Mouse (Mus musculus) gonadal fat pad, adult 2 months (tissue): ENCODE results near the gene Klhl18. TPM values are rescaled to one million over a fixed set of nuclear protein-coding genes. Genes with fewer than 3 reads are reported as not detected.
"Not testable (repeated sequence)": the region's sequence is repeated elsewhere in the genome, so short reads cannot be mapped to it uniquely, and the experiment has no call there.

Experiments
- DNase-seq: peaks from one replicate; pipeline ENCODE4 v3.0.0-alpha.2; 2012; ENCODE audit warnings: low read depth
- polyA plus RNA-seq: library from polyadenylated mRNA; depleted of rRNA; stranded (reverse); fragments of >200 nt; gene quantifications from 2 replicates; pipeline ENCODE4 v1.2.3, GENCODE M21; 2012

Gene Klhl18
- polyA plus RNA-seq, 1 experiment, result 14.7 TPM

DNA sequence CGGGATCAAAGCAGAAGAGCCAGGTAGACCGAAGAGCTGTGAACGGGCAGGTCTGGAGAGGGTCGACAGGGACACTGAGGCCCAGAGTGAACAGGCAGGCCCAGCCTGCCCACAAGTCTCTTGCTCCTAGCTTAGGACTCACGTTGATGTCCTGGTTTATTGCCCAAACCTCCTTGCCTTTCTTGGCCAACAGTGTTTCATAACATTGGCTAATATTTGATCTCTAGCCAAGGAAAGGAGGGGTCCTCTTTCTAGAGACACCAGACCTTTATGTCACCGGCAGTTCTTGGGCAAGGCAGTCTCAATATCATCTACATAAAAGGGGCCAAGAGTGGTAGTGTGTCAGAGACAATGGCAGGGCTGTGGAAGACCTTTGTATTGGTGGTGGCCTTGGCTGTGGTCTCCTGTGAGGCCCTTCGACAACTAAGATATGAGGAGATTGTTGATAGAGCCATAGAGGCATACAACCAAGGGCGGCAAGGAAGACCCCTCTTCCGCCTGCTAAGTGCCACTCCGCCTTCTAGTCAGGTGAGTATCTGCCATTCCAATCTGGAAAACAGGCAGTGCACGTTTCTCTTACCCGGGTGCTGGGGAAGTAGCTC is 56.9 kb downstream of the Klhl18 start, which contains the start of gene Ngp:
Ngp (plus strand) TSS at position 237 of the 602 bp plus-strand sequence.
- DNase-seq, result no peak

GRCm38 (mm10) chr9:110413785-110414184 is 62.7 kb downstream of the Klhl18 start:
- DNase-seq, result no peak

GRCm38 (mm10) chr9:110412926-110413325 is 63.6 kb downstream of the Klhl18 start:
- DNase-seq, result no peak

DNA sequence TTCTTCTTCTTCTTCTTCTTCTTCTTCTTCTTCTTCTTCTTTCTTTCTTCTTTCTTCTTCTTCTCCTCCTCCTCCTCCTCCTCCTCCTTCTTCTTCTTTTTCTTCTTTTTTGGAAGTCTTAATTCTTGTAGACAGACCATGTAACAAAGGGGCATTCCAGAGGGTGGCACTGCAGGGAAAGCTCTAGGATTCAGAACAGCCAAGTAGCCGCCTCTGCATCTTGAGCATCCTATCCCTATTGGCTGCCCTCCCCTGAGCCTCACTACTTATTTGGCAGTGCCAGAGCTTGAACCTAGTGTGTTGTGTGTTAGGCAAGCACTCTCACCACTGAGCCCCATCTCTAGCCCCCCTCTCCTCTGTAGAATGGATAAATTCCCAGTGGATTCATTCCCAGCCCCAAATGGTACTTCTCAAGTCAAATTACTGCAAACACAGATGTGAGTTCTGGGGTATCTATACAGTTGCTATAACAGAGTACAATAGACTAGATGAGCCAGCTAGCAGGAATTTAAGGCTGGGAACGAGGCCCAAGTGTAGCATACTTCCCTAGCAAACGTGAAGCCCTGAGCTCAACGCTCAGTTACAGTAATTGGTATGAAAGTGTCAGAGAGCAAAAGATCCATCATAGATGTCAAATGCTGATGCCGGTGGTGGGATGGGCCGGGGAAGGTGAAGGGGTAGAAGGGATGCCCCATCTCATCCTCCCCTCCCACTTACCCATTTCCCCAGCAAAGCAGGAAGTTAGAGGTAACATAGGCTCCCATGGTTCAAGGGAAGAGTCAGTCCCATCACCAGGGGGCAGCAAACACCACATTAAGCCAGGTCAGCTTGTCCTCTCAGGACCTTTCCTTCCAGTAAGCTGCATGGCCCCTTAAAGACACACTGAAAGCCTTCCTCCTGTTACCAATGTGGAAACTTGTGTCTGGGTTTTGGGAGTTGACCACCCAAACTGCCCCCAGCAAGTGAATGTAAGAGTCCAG is 65.3 kb downstream of the Klhl18 start:
- DNase-seq, result no peak

DNA sequence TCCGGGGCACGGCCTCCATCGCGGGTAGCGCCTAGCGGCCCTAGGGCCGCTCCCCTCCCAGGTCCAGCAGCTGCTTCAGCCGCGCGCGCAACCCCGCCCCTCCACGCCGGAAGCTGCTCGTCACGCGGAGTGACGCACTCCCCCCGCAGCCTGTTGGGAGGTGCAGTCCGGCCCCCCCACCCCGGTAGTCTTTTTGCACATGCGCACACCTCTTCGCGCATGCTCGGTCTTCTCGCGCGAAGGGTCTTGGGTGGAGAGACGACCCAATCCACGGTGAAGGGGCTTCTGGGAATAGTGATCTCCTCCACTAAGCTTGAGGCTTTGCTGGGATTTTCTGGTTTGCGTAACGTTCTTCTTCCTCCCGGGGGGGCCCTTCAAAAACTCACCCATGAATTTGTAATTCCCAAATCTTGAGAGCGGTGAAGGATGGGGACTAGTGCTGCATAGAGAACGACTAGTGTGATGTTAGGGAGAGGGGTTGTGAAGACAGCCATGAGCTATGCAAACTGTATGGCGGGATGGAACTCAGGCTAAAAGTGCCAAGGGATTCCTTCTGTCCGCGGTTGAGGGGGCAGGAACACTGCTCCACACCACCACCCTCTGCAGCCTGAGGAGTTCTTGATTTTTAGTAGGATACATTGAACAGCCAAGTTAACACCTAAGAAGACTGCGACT is 68.3 kb downstream of the Klhl18 start, which contains the start of gene Ptpn23:
Ptpn23 (minus strand) TSS at position 115 of the 675 bp plus-strand sequence.
- peak; percentile 58 for DNase-seq

DNA sequence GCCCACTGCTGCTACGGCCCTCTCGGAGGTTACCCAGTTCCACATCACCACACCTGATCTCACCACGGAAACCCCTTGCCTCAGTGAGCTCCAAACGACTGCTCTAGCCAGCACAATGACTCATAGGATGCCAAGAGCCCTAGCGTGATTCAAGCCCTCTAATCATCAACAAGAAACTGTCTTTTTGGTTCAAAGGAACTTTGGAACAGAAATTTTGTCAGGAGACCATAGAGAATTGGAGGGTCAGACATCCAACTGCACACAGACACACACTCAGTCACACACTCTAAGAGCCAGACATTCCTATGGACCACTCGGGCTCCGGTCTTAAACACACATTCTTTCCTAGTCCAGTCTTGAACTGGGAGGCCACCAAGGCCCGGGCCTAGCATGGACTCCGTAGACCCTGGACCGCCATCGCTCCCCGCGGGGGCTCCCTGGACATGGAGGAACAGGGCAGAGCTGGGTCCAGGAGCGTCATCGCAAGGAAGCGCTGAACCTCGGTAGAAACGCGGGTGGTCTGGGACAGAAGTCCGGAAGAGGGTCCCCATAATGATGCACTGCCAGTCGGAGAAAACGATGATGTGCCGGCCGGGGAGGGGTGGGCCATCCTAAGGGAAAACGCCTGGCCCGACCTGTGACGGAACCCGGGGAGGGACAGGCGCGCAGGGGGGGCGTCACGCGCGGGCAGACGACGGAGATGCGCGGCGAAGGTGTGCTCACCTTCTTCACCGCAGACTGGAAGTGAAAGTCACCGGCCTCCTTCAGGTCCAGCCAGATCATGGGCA is 69.0 kb downstream of the Klhl18 start:
- no peak for DNase-seq

DNA sequence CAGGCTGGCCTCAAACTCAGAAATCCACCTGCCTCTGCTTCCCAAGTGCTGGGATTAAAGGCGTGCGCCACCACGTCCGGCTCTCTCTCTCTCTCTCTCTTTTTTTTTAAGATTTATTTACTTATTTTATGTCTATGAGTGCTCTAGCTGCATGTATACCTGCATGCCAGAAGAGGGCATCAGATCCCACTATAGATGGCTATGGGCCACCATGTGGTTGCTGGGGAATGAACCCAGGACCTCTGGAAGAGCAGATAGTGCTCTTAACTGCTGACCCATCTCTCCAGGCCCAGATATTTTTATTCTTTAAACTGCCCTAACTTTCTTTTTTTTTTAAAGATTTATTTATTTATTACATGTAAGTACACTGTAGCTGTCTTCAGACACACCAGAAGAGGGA is 73.3 kb downstream of the Klhl18 start:
- DNase-seq, result not testable (repeated sequence)

DNA sequence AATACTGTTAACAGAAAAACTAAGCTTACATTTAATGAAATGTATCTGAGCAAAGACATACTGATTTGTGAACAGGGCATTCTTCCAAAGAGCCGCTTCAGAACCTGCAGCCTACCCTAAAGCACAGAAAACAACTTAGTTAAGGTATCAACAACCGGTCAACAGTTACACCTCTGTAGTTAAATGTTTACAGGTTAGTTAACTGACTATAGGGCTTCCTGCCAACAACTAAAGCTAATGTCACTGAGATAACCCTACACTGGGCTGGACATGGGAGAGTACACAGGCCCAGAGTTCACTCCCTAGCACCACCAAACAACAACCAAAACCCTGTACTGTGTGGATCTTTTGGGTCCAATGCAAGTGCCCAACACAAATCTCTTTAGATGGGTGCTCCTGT is 73.8 kb downstream of the Klhl18 start:
- DNase-seq, result no peak

DNA sequence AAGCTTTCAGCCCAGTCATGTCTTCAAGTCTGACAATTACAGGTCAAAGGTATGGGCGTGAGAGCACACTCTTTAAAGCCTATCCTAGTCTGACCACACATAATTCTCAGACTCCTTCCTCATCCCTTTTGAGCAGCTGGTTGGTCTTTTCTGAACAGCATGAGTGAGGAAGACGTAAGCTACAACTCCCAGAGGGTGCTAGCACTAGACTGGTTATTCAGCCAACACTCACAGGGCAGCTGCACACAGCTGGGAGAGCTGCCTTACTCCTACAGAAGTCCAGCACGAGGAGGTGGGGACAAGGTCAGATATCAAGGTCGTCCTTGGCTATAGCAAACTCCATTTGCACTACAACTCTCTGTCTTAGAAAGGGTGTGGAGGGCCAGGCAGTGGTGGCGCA is 75.8 kb downstream of the Klhl18 start:
- no peak for DNase-seq

GRCm38 (mm10) chr9:110393295-110393694 is 83.2 kb downstream of the Klhl18 start:
- DNase-seq, result no peak

DNA sequence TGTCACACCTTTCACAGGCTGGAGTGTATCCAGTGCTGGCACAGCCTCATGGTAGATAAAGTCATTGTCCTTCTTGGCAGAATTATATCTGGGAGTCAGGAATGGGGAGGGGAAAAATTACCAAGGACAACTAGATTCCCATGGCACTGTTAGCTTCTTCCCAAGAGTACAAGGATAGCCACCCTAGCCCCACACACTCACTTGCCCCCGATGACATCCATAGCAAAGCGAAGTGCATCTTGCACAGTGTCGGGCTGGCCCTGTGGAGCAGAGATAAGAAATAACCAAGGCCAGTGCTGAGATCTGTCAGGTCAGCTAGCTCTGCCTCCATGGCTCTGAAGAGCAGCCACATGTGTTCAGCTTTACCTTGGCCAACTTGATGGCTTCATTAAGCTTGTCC is 85.7 kb downstream of the Klhl18 start:
- no peak for DNase-seq

GRCm38 (mm10) chr9:110388011-110388410 is 88.5 kb downstream of the Klhl18 start:
- DNase-seq, result no peak

DNA sequence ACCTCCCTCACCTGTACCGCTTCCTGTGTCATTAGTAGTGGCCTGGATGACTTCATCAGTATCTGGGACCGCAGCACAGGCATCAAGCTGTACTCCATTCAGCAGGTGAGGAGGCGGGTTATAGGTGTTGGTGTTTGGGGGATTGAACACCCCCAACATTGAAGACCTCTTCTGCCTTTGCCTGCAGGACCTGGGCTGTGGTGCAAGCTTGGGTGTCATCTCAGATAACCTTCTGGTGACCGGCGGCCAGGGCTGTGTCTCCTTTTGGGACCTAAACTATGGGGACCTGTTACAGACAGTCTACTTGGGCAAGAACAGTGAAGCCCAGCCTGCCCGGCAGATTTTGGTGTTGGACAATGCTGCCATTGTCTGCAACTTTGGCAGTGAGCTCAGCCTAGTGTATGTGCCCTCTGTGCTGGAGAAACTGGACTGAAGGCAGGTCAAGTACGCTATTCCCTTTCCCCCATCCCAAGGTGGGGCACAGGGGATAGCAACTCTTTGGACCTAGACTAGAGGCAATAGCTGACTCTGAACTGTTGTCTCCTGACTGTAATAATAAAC is 92.0 kb downstream of the Klhl18 start:
- DNase-seq, result no peak

DNA sequence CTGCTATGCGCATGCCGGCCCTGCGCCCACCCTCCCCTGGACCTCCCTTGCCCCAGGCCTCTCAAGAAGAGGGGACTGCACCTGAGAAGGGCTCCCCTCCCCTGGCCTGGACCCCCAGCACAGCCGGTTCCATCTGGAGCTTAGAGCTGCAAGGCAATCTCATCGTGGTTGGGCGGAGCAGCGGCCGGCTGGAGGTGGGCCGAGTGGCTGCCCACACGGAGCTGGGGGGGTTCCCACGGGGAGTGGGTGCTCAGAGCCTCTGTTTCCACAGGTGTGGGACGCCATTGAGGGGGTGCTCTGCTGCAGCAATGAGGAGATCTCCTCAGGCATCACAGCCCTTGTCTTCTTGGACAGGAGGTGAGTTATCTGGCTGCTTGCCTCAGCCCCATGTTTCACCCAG is 95.2 kb downstream of the Klhl18 start:
- DNase-seq, result no peak

DNA sequence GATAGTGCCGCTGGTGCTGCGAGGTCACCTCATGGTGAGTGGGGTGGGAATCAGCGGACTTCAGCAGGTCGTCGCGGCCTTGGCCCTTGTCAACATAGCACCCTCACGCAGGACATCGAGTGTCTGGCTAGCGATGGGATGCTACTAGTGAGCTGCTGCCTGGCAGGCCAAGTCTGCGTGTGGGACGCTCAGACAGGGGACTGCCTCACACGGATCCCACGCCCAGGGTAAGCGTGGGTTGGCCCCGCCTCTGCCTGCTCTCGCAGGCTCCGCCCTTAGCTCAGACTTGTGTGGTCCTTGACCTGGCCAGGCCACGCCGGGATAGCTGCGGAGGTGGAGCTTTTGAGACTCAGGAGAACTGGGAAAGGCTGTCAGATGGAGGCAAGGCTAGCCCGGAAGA is 95.8 kb downstream of the Klhl18 start:
- no peak for DNase-seq

- DNase-seq, result no peak
Measured at GRCm38 (mm10) chr9:110379361-110379760, 97.1 kb downstream of the Klhl18 start.

GRCm38 (mm10) chr9:110377655-110378054 is 98.8 kb downstream of the Klhl18 start:
- not testable (repeated sequence) for DNase-seq
